Mouse (Mus musculus) erythroblast, embryonic 14.5 days (primary cell): Measurements from ENCODE around the gene Serpinb6a.

Source experiments
- GATA1 ChIP-seq: IDR thresholded peaks from 2 replicates; pipeline ENCODE4 v1.6.1; 2012; ENCODE audit warnings: low read length, inconsistent platforms, mixed read lengths
- TAL1 ChIP-seq: IDR thresholded peaks from 3 replicates; pipeline ENCODE4 v1.6.1; 2012; ENCODE audit warnings: low read length, inconsistent platforms, mixed read lengths

DNA sequence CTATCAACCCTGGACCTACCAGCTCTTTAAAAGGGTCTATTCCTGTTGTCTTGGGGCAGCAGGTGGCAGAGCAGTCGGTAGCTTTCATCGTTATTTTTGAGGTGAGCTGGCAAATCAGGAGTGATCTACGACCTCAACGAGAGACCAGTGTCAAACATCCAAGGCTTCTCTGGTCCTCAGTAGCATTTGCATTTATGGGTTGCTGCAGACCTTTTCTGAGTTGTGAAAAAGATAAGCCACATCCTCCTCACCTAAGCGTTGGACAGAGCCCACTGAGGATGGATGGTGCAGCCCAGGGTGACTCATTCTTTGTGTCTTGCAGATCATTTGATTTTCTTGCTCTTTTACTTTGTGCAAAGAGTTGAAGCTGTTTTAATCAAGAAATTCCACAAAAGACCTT, 464 bp upstream of the Serpinb6a start:
- TF ChIP-seq TAL1 (no peak), GATA1 (no peak)
